Mouse (Mus musculus) megakaryocyte, embryonic 14.5 days (primary cell): Measurements from ENCODE around the gene Nrbf2. TPM values are rescaled to one million over a fixed set of nuclear protein-coding genes. Genes with fewer than 3 reads are reported as not detected.

Source experiments
- H3K27me3 ChIP-seq: replicated peaks from 2 replicates; pipeline ENCODE3; 2012; ENCODE audit warnings: inconsistent platforms
- H3K36me3 ChIP-seq: replicated peaks from 2 replicates; pipeline ENCODE3; 2012; ENCODE audit warnings: low read length, inconsistent platforms, mixed read lengths
- H3K4me1 ChIP-seq: 2 replicates; pipeline ENCODE4 v1.6.1; 2012; ENCODE audit warnings: inconsistent platforms
- H3K4me3 ChIP-seq: replicated peaks from 2 replicates; pipeline ENCODE3; 2012; ENCODE audit warnings: moderate library complexity, mild to moderate bottlenecking, inconsistent platforms
- H3K9me3 ChIP-seq: 2 replicates; pipeline ENCODE4 v1.6.1; 2012; ENCODE audit warnings: inconsistent platforms
- FLI1 ChIP-seq: IDR thresholded peaks from 2 replicates; pipeline ENCODE4 v1.6.1; 2012; ENCODE audit warnings: low read length, inconsistent platforms, mixed read lengths
- GATA1 ChIP-seq: IDR thresholded peaks from 3 replicates; pipeline ENCODE4 v1.6.1; 2012; ENCODE audit warnings: mixed read lengths, low read length, inconsistent platforms, borderline replicate concordance
- polyA plus RNA-seq: library from polyadenylated mRNA; stranded (reverse); fragments of >175 nt; gene quantifications from 2 replicates; pipeline ENCODE4 v1.2.3, GENCODE M21; 2012; ENCODE audit warnings: low replicate concordance; ENCODE audit not compliant: insufficient read depth

Nrbf2 gene
- polyA plus RNA-seq, 1 experiment, result 44.9 TPM

GRCm38 (mm10) chr10:67221284-67221683 is 63.8 kb downstream of the Nrbf2 start:
- TF ChIP-seq FLI1, result no peak
- TF ChIP-seq GATA1, result no peak
- H3K4me1 ChIP-seq, result peaks cover 43% of the 10 kb centered on the region
- H3K27me3 ChIP-seq, result no peaks in the 10 kb centered on the region
- no peak overlapping the region for H3K4me3 ChIP-seq
- H3K36me3 ChIP-seq, result peaks cover 95% of the 10 kb centered on the region
- no peaks in the 10 kb centered on the region for H3K9me3 ChIP-seq

DNA sequence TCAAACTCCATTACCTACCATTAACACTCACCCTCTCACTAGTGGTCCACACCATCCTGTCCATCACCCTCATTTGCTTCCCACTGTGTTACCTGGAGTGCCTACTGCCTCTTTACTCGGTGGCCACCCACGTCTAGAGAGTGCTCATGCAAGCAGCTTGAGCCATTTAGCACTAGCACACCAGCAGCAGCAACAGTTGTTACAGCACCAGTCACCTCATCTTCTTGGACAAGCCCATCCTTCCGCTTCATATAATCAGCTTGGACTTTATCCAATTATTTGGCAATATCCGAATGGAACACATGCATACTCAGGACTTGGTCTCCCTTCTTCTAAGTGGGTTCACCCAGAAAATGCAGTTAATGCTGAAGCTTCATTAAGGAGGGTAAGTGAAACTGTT is 64.9 kb downstream of the Nrbf2 start:
- Histone ChIP-seq H3K9me3 (no peaks in the 10 kb centered on the region), H3K36me3 (peaks cover 94% of the 10 kb centered on the region)

GRCm38 (mm10) chr10:67218873-67219565 is 66.1 kb downstream of the Nrbf2 start:
- TF ChIP-seq FLI1, result no peak
- TF ChIP-seq GATA1, result no peak
- H3K4me1 ChIP-seq, result peaks cover 41% of the 10 kb centered on the region
- no peak overlapping the region for H3K4me3 ChIP-seq
- no peaks in the 10 kb centered on the region for H3K9me3 ChIP-seq
- no peaks in the 10 kb centered on the region for H3K27me3 ChIP-seq
- H3K36me3 ChIP-seq, result peaks cover 91% of the 10 kb centered on the region

More for the DNA sequence above, 64.9 kb downstream of the Nrbf2 start:
- TF ChIP-seq FLI1 (no peak), GATA1 (no peak)
- peaks cover 41% of the 10 kb centered on the region for H3K4me1 ChIP-seq
- H3K4me3 ChIP-seq, result no peak overlapping the region
- H3K27me3 ChIP-seq, result no peaks in the 10 kb centered on the region

DNA sequence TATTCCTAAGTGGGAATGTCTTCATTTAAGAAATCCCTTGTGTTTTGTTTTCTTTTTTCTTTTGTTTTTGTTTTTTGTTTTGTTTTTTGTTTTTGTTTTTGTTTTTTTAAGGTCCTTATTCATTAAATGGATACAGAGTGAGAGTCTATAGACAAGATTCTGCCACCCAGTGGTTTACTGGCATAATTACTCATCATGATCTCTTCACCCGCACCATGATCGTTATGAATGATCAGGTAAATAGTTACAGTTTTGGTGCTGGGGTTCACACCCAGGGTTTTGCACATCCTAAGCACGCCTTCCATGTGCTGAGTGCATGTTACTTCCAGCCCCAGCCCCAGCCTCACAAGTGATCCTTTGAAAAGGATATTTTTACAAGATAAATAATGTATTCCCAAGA is 68.2 kb downstream of the Nrbf2 start:
- peaks cover 36% of the 10 kb centered on the region for H3K4me1 ChIP-seq

More for the DNA sequence above, 68.2 kb downstream of the Nrbf2 start:
- H3K9me3 ChIP-seq, result no peaks in the 10 kb centered on the region
- peaks cover 77% of the 10 kb centered on the region for H3K36me3 ChIP-seq
- no peak overlapping the region for H3K4me3 ChIP-seq
- TF ChIP-seq FLI1, result no peak
- TF ChIP-seq GATA1, result no peak
- H3K27me3 ChIP-seq, result no peaks in the 10 kb centered on the region

Other genes with a start within 250 kb of the Nrbf2 start
- gene Jmjd1c, start 189.2 kb downstream of the Nrbf2 start, polyA plus RNA-seq, result 0.47 and 4.9 TPM in 2 replicates
- 0.62 and 0.97 TPM in 2 replicates for gene Reep3, start 188.4 kb downstream of the Nrbf2 start, polyA plus RNA-seq